25 mouse cellular contexts compared by ENCODE assay signal in genomic region chr6:27982598-27982997, GRCm38 (mm10).
"Had no signal": no experiment of that assay in that cellular context is flagged by ENCODE, and none has a peak within 500 bp of the region (broad histone marks: within the 10 kb centered on the region; RNA-seq: fewer than 3 reads in every experiment).

No protein-coding gene starts in this region.

- H3K36me3 ChIP-seq: limb, embryonic 12.5 days; limb, embryonic 15.5 days; midbrain, embryonic 10.5 days; midbrain, embryonic 13.5 days; stomach, embryonic 15.5 days had no signal

- H3K27ac ChIP-seq: kidney, postnatal 0 days; layer of hippocampus, adult 2 months; left cerebral cortex, adult 2 months; limb, embryonic 12.5 days; limb, embryonic 15.5 days; liver, embryonic 14.5 days; midbrain, embryonic 10.5 days; midbrain, embryonic 13.5 days; stomach, embryonic 15.5 days had no signal

- H3K4me3 ChIP-seq: layer of hippocampus, adult 2 months; left cerebral cortex, adult 2 months; limb, embryonic 12.5 days; limb, embryonic 15.5 days; megakaryocyte, embryonic 14.5 days; midbrain, embryonic 10.5 days; midbrain, embryonic 13.5 days; myocyte; stomach, embryonic 15.5 days had no signal

- H3K27me3 ChIP-seq: limb, embryonic 12.5 days; limb, embryonic 15.5 days; megakaryocyte, embryonic 14.5 days; midbrain, embryonic 13.5 days; stomach, embryonic 15.5 days had no signal

- H3K4me1 ChIP-seq: limb, embryonic 12.5 days; limb, embryonic 15.5 days; megakaryocyte, embryonic 14.5 days; midbrain, embryonic 10.5 days; midbrain, embryonic 13.5 days; stomach, embryonic 15.5 days had no signal

- H3K4me2 ChIP-seq: limb, embryonic 12.5 days; limb, embryonic 15.5 days; liver, embryonic 11.5 days; lung, embryonic 14.5 days; midbrain, embryonic 13.5 days; stomach, embryonic 15.5 days had no signal

- H3K9ac ChIP-seq: limb, embryonic 12.5 days; limb, embryonic 15.5 days; liver, embryonic 14.5 days; liver, postnatal 0 days; lung, embryonic 14.5 days; midbrain, embryonic 13.5 days; stomach, embryonic 15.5 days had no signal

- DNase-seq: kidney, adult 2 months; kidney, postnatal 25 days; layer of hippocampus, postnatal 36 days; left cerebral cortex, postnatal 4 days; liver, postnatal 0 days; lung, postnatal 36 days; retina, postnatal 1 day; right cerebral cortex, postnatal 25 days; spleen, adult 18-20 months; thymus, postnatal 25 days had no signal

- ATAC-seq: liver, postnatal 0 days; lung, postnatal 0 days; midbrain, embryonic 13.5 days; midbrain, embryonic 16.5 days had no signal

- H3K9me3 ChIP-seq: limb, embryonic 12.5 days; limb, embryonic 15.5 days; megakaryocyte, embryonic 14.5 days; midbrain, embryonic 10.5 days; midbrain, embryonic 13.5 days; stomach, embryonic 15.5 days had no signal
